Mouse (Mus musculus) liver, adult 2 months (tissue): Measurements from ENCODE around the gene Hist1h3g. TPM values are rescaled to one million over a fixed set of nuclear protein-coding genes. Genes with fewer than 3 reads are reported as not detected.
"Not testable (repeated sequence)": the region's sequence is repeated elsewhere in the genome, so short reads cannot be mapped to it uniquely, and the experiment has no call there.

Experiments used
- DNase-seq: peaks from one replicate; pipeline ENCODE4 v3.0.0-alpha.2; 2011; ENCODE audit warnings: low read depth, low spot score; ENCODE audit errors: extremely low read depth
- H3K27ac ChIP-seq: fragments of 200-500 bp; replicated peaks from 2 replicates; pipeline ENCODE4 v1.5.1; 2012; ENCODE audit warnings: low read depth, mild to moderate bottlenecking, control low read depth, inconsistent platforms, low read length; ENCODE audit not compliant: insufficient read depth
- H3K27me3 ChIP-seq: fragments of 200-500 bp; 2 replicates; pipeline ENCODE4 v1.6.1; 2012; ENCODE audit warnings: mild to moderate bottlenecking, moderate library complexity, low read length, inconsistent platforms; ENCODE audit not compliant: control insufficient read depth, insufficient read depth
- H3K36me3 ChIP-seq: fragments of 200-500 bp; 2 replicates; pipeline ENCODE4 v1.6.1; 2012; ENCODE audit warnings: low read length, inconsistent platforms; ENCODE audit not compliant: control insufficient read depth, insufficient read depth
- H3K4me1 ChIP-seq: fragments of 200-500 bp; 2 replicates; pipeline ENCODE4 v1.6.1; 2011; ENCODE audit warnings: low read length; ENCODE audit not compliant: control insufficient read depth, insufficient read depth
- H3K4me3 ChIP-seq: fragments of 200-500 bp; 2 replicates; pipeline ENCODE4 v1.5.1; 2011; ENCODE audit warnings: low read depth, mild to moderate bottlenecking, control low read depth, low read length, moderate library complexity; ENCODE audit not compliant: insufficient read depth
- H3K79me2 ChIP-seq: fragments of 200-500 bp; 2 replicates; pipeline ENCODE4 v1.6.1; 2012; ENCODE audit warnings: inconsistent platforms, mild to moderate bottlenecking, low read length, moderate library complexity; ENCODE audit not compliant: control insufficient read depth, insufficient read depth
- H3K9ac ChIP-seq: fragments of 200-500 bp; 2 replicates; pipeline ENCODE4 v1.6.1; 2012; ENCODE audit warnings: low read depth, mild to moderate bottlenecking, control low read depth, inconsistent platforms, low read length
- CTCF ChIP-seq: fragments of 200-500 bp; IDR thresholded peaks from 2 replicates; pipeline ENCODE4 v1.5.1; 2011; ENCODE audit warnings: low read depth, low read length, control low read depth
- POLR2A ChIP-seq: fragments of 200-500 bp; IDR thresholded peaks from 2 replicates; pipeline ENCODE4 v1.6.1; 2011; ENCODE audit warnings: low read length, control low read depth; ENCODE audit not compliant: insufficient read depth; ENCODE audit errors: extremely low read depth
- WGBS: fragments of 180-500 bp; shearing (Covaris S2); methylation state at CpG from one replicate; pipeline ENCODE4 v1.1.7; 2018; 5-methylcytosine and 5-hydroxymethylcytosine counted together
- polyA plus RNA-seq: library from polyadenylated mRNA; depleted of rRNA; stranded (reverse); fragments of >200 nt; gene quantifications from 2 replicates; pipeline ENCODE4 v1.2.3, GENCODE M21; 2012
- total RNA-seq: library from RNA; depleted of rRNA; stranded (reverse); fragments of >200 nt; gene quantifications from 2 replicates; pipeline ENCODE4 v1.2.3, GENCODE M21; 2014

Hist1h3g gene
- total and polyA plus RNA-seq, 2 experiments = 0.26 to 5.6 TPM

GRCm38 (mm10) chr13:23534368-23535131, 672 bp upstream of the Hist1h3g start:
- no peaks in the 10 kb centered on the region for H3K79me2 ChIP-seq
- WGBS = 1% methylated on average over 15 of the region's 15 CpGs
- TF ChIP-seq CTCF (no peak), POLR2A (no peak)
- no peak overlapping the region for H3K9ac ChIP-seq
- peaks cover 11% of the 10 kb centered on the region for H3K4me1 ChIP-seq
- H3K27me3 ChIP-seq = no peaks in the 10 kb centered on the region
- H3K4me3 ChIP-seq = no peak overlapping the region
- DNase-seq = peak; percentile 87
- H3K27ac ChIP-seq = no peak overlapping the region
- H3K36me3 ChIP-seq = no peaks in the 10 kb centered on the region

GRCm38 (mm10) chr13:23536076-23536822, 1.0 kb downstream of the Hist1h3g start:
- H3K4me3 ChIP-seq = no peak overlapping the region
- H3K27me3 ChIP-seq = no peaks in the 10 kb centered on the region
- H3K9ac ChIP-seq = no peak overlapping the region
- TF ChIP-seq POLR2A (no peak), CTCF (no peak)
- H3K27ac ChIP-seq = no peak overlapping the region
- 32% methylated on average over 7 of the region's 7 CpGs for WGBS
- H3K36me3 ChIP-seq = no peaks in the 10 kb centered on the region
- no peak for DNase-seq
- H3K79me2 ChIP-seq = no peaks in the 10 kb centered on the region
- peaks cover 11% of the 10 kb centered on the region for H3K4me1 ChIP-seq

- Histone ChIP-seq H3K36me3 (no peaks in the 10 kb centered on the region), H3K9ac (no peak overlapping the region), H3K27ac (no peak overlapping the region), H3K4me1 (peaks cover 11% of the 10 kb centered on the region), H3K79me2 (no peaks in the 10 kb centered on the region), H3K4me3 (no peak overlapping the region), H3K27me3 (no peaks in the 10 kb centered on the region)
- no peak for DNase-seq
- TF ChIP-seq POLR2A (no peak), CTCF (no peak)
- 89% methylated on average over 3 of the region's 3 CpGs for WGBS
Measured at GRCm38 (mm10) chr13:23537006-23537710, 1.9 kb downstream of the Hist1h3g start.

GRCm38 (mm10) chr13:23538249-23538648, 3.0 kb downstream of the Hist1h3g start:
- Histone ChIP-seq H3K79me2 (no peaks in the 10 kb centered on the region), H3K27me3 (no peaks in the 10 kb centered on the region), H3K36me3 (no peaks in the 10 kb centered on the region), H3K9ac (no peak overlapping the region), H3K27ac (no peak overlapping the region), H3K4me3 (no peak overlapping the region), H3K4me1 (peaks cover 5% of the 10 kb centered on the region)
- no peak for TF ChIP-seq CTCF
- DNase-seq = no peak
- WGBS = 76% methylated on average over 5 of the region's 5 CpGs

- not testable (repeated sequence) for H3K27ac ChIP-seq, H3K4me3 ChIP-seq
- WGBS = 93% methylated on average over 1 of the region's 1 CpGs
Measured at GRCm38 (mm10) chr13:23539821-23540220, 4.6 kb downstream of the Hist1h3g start.

More at GRCm38 (mm10) chr13:23539821-23540220, 4.6 kb downstream of the Hist1h3g start:
- DNase-seq, H3K27me3 ChIP-seq, H3K36me3 ChIP-seq, H3K9ac ChIP-seq, H3K4me1 ChIP-seq, H3K79me2 ChIP-seq: not testable (repeated sequence)
